Mouse (Mus musculus): ENCODE measurements at regions not wholly inside any gene's neighbourhood (a gene's known extent, or its start where the extent isn't known, plus 50 kb on each side); places are given as distances from the start of the nearest gene placed in this dataset.

DNA sequence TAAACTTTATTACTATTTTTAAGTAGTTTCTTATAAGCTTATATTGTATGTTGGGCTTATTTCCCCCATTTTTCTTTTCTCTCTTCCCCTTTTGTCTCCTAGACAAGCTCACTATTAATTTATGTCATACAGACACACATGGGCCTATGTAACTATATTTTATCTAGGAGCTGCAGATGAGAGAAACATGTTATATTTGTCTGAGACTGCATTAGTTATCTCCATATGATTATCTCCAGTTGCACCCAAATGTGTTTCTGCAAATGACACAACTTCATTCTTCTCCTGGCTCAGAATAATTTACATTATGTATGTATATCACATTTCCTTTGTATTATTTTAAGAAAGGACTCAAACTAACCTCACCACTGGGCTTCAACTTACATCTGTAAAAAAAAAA, 501.3 kb downstream of the Olfm4 start:
- TF ChIP-seq CTCF (IDR thresholded peaks at IDR 0.05; ENCODE audit: borderline replicate concordance, extremely low read depth, insufficient read depth, insufficient read length) (no peak), POLR2A (IDR thresholded peaks at IDR 0.05; ENCODE audit: borderline replicate concordance, extremely low read depth, insufficient read depth, insufficient read length, poor library complexity, severe bottlenecking) (no peak)
